Mouse (Mus musculus) c-Kit-positive CD71-positive TER-119-negative erythroid progenitor cells, embryonic 14.5 days (primary cell): ENCODE data around the gene Lep.

Experiments used
- DNase-seq: peaks from one replicate; pipeline ENCODE4 v3.0.0-alpha.2; 2013; ENCODE audit warnings: low read depth

Gene Lep

DNA sequence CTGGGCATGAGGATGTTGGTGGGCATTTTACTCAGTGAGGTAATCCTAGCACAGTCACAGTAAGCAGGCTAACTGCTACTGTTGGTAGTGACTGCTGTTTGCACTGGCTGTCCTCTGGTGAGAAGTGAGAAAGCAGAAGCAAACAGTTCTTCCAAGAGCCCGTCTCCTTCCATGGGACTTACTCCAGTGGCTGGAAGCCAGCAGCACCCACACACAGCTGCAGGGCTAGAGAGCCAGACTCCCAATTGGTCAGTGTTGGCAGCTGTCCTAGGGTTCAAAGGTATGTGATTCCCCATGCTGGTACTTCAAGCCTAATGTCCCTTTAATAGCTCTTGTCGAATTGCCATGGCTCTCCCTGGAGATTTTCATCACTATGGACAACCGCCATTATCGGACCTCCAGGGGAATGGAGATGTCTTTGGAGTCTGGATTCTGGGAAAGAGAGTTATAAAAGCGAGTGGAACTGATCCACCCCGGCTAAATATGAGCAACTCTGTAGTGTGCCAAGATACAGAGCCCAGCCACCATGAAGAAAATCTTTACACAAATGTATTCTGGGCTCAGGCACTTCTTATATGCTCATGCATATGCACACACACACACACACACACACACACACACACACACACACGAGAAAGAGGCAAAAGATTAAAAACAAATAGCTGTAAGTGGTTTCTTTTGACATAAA lies 57.5 kb downstream of the Lep start:
- no peak for DNase-seq

DNA sequence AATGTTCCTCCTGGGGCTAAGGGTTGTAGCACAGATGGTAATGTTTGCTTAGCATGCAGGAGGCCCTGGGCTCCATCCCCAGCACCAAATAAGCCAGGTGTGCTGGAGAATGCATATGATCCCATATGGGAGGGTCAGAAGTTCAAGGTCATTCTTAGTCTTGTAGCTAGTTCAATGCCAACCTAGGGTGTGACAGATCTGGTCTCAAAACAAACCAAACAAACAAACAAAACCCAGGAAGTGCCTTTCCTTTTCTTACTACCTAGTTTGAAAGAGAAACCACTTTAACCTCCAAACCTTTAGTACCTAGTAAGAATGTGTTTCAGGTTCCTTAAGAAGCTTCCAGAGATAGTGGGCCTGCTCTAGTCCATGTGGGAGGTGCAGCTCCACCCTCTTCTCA lies 58.2 kb downstream of the Lep start:
- no peak for DNase-seq

DNA sequence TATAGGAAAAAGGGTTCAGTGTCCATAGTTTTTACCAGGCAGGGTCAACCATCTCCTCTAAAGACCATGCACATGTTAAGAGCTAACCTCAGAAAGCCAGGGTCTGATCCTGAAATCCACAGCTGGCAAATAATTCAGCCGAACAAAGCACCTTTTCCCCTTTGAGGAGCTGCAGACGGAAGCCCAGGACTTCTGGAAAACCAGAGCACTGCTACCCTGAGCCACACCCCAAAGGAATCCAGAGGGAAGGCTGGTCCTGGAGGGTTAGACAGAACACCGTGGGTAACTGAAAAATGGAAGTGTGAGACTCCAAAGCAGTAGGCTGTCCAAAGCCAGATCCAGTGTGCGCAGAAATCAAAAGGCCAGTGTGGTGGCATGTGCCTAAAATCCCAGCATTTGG lies 58.9 kb downstream of the Lep start:
- DNase-seq = no peak

DNA sequence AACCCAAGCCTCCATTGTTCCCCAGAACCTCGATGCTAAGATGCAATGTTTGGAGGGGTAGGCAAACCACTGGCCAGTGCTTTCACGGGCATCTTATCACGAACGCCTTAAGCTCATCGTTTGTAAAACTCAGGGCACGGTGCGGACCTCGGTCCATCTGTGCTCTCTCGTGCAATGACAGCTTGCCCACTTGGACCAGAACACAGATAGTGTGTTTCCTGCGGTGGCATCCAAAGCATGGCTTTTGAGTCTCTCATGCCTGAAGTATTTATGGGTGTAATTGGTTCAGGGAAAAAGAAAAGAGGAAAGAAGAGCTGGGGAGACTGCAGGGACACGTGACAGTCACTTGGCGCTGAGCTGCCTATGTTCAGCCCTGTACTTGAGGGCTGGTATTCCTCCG lies 60.0 kb downstream of the Lep start:
- no peak for DNase-seq
